Mouse (Mus musculus): ENCODE results near the gene Svs5.

GRCm38 (mm10) chr2:164312599-164312998 lies 19.9 kb upstream of the Svs5 start:
- no peak for TF ChIP-seq CTCF (IDR thresholded peaks at IDR 0.05; ENCODE audit: insufficient read depth, low read length)
- TF ChIP-seq POLR2A (IDR thresholded peaks at IDR 0.05; ENCODE audit: borderline replicate concordance, extremely low read depth, low read depth, low read length), result no peak
